Mouse (Mus musculus): ENCODE results near the gene Slfn3. TPM values are rescaled to one million over a fixed set of nuclear protein-coding genes. Genes with fewer than 3 reads are reported as not detected.
A peak's percentile ranks its signal among the peaks of the same experiment; 100 is the strongest.
"Not testable (repeated sequence)": the region's sequence is repeated elsewhere in the genome, so short reads cannot be mapped to it uniquely, and the experiment has no call there.

Gene Slfn3
- total RNA-seq, 2 experiments from 2014 or later: 0.18 to 0.68 TPM

DNA sequence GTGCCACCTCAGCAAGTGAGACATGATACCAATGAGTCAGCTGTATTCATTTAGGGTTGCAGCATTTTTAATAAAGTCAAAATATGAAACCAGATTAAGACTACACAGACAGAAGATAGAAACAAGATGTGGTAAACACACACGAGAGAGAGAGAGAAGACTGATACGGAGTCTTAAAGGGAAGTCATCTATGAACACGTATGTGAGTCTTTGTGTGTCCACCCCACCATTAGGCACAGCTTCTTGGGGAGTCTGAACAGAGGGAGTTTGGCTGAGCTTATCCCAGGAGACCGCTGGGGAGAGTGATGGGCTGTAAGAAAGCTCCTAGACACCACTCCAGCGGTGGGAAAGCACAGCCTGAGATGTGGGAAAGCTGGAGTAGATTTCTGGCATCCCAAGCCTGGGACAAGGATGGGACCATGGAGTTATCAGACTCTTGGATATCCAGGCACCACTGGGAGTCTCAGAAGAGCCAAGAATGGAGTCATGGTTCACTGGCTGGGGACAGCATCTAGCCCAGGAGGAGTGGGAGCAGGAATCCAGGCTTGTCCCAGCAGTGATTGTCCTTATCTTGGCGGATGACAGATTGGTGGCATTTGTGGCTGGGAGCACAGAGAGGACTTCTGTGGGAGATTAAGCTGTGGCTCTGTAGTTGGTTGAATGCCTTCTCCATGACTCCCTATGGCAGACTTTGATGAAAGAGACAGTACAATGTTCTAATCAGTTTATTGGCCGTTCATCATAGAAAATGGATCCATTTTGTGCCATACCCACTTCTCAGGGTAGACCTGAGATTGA, 37.0 kb downstream of the Slfn3 start:
- Histone ChIP-seq H3K27ac (no peak overlapping the region), H3K4me3 (no peak overlapping the region)
- intact Hi-C loops (cut with DNase I): no loop called here
- DNase-seq (ENCODE audit: extremely low spot score in 1 of 2, low spot score in 2 of 2): no peak
- no peak for TF ChIP-seq CTCF (IDR thresholded peaks at IDR 0.05)

DNA sequence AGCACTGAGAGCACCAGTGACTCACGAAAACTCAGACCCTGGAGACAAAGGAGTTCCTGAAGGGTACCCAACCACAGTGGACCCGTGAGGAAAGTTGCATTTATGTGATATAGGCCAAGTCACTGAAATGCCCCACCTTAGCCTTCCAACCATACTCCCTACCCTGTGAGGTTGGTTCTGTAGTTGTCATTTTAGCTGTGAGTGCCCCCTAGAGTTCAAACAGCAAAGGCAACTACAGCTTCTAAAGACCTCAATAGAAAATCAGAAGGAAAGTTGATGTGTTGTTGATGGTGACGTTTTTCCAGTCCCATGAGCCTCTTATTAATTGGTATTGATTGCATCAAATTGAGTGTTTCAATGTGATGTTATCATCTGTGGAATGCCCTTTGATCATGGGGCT, 39.8 kb downstream of the Slfn3 start:
- Histone ChIP-seq H3K27ac (no peak overlapping the region), H3K4me3 (no peak overlapping the region)
- intact Hi-C loops (cut with DNase I): no loop called here
- peak; percentile 42 for TF ChIP-seq CTCF (IDR thresholded peaks at IDR 0.05)
- no peak for DNase-seq (ENCODE audit: extremely low spot score in 1 of 2, low spot score in 2 of 2)

DNA sequence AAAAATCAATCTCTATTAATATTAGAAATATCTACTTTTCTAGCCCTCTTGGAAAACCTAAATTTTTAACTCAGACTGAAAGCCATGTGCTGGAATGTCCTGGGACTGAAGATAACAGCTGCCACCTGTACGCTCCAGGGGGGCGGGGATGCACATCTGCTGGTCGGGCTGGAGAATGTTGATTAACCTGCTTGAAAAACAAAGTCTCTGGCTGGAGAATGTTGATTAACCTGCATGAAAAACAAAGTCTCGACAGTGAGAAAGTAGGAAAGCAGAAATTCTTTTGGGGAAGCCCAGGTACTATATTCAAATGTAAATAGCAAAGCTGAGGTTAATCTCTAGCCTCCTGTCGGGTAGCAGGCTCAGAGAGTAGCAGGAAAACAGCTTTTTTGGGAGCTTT, 42.5 kb downstream of the Slfn3 start:
- H3K27ac ChIP-seq; intact Hi-C loops (cut with DNase I); DNase-seq (ENCODE audit: extremely low spot score in 1 of 2, low spot score in 2 of 2); H3K4me3 ChIP-seq: not testable (repeated sequence)

DNA sequence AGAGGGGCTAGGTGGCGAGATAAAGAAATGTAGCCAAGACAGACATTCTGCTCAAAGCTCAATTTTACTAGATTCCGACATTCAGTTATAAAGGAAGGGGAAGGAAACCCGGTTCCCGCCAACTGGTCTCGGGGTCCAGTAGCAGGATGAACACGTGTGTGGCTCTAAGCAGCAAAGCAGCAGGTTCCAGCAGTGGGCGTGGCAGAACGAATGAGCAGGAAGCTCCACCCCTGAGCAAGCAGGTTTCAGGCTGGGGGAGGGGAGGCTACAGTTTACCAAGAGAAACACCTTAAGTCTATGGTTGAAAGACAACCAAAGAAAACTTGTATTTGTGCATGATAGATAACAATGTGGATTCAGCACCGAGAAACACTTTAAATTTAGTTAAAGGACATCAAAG, 46.3 kb downstream of the Slfn3 start:
- H3K27ac ChIP-seq; H3K4me3 ChIP-seq; DNase-seq (ENCODE audit: extremely low spot score in 1 of 2, low spot score in 2 of 2); intact Hi-C loops (cut with DNase I): not testable (repeated sequence)

DNA sequence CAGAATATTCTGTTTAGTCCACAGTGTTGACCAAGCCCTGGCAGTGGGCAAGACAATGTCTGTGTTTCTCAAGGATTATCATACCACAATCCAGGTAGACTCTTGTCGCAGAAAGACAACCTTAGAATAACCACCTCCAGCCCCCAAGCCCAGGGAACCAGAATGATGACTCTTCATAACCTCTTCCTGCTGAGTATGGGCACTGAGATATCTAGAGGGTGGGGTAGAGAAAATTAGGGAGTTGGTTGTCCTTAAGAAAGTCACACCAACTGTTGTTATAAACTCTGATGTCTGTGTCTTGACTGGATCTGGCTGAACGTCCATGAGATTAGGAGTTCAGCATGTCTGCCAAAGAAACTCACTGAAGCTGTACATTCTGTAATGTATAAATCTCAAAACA, 47.3 kb downstream of the Slfn3 start:
- no peak for DNase-seq (ENCODE audit: extremely low spot score in 1 of 2, low spot score in 2 of 2)
- no peak overlapping the region for H3K27ac ChIP-seq
- H3K4me3 ChIP-seq: no peak overlapping the region
- intact Hi-C loops (cut with DNase I): no loop called here
- no peak for TF ChIP-seq CTCF (IDR thresholded peaks at IDR 0.05)

DNA sequence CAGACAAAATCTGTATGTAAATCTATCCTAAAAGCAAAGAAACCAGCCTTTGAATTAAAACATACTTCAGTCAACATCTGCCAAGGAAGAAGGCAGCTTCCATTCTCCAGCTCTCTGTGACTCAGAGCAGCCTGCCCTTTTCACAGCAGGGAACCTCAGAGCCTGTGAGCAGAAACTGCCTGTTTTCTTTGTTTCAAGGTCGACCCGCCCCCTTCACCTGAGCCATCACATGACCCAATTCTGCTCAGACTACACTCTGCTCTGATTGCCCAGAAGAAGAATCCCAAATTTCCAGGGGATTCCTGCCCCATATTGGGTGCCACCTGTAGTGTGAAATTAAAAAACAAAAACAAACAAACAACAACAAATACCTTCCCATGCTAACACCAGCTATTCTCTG, 48.7 kb downstream of the Slfn3 start:
- no peak for TF ChIP-seq CTCF (IDR thresholded peaks at IDR 0.05)
- Histone ChIP-seq H3K4me3 (no peak overlapping the region), H3K27ac (no peak overlapping the region)
- intact Hi-C loops (cut with DNase I): no loop called here
- DNase-seq (ENCODE audit: extremely low spot score in 1 of 2, low spot score in 2 of 2): no peak

DNA sequence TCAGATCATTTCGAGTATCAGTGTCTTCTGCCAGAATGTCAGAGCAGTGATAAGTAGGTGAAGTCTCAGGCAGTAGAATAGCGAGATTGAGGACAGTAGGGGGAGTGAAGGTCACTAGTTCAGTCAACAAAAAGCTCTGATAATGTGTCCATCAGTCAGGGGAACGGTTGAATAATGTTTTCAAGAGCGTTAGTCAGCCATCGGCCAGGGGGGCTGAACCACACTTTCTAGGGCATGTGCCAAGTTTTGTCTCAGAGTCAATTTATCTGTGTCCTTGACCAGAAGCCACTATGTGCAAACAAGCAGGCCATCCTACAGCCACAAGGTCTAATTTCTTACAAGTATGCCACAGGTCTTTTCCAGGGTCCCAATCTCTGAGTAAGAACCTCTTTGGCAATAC, 66.1 kb downstream of the Slfn3 start:
- H3K27ac ChIP-seq; DNase-seq (ENCODE audit: extremely low spot score in 1 of 2, low spot score in 2 of 2); H3K4me3 ChIP-seq; intact Hi-C loops (cut with DNase I): not testable (repeated sequence)

DNA sequence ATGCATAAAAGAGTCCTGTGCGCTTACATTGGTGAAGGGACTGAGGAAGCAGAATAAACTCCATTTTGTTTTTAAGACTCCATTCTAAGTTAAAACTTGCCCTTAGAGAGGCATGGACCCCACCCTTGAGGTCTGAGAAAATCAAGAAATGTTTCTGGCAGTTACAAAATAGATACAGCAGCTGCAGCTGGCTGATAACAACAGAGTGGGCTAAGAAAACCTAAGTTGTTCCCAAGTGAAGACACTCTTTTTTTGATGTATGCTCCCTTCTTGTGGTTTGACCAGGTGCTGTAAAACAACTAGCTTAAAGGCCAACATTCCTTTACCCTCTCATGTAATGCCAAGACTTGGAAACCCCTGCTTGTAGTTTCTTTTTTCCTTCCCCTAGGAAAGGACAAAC, 71.5 kb downstream of the Slfn3 start:
- no peak overlapping the region for H3K27ac ChIP-seq
- intact Hi-C loops (cut with DNase I): loop anchor here (2.0 kb wide), 1 partner anchor 348 kb away; no protein-coding TSS in a partner anchor

DNA sequence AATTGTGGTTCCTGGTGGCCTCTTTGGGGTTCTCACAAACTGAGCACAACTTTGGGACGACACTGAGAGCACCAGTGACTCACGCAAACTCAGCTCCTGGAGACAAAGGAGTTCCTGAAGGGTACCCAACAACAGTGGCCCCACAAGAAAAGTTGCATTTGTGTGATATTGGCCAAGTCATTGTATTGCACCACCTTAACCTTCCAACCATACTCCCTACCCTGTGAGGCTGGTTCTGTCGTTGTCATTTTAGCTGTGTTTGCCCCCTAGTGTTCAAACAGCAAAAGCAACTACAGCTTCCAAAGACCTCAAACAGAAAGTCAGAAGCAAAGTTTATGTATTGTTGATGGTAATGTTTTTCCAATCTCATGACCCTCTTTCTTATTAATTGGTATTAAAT, 72.0 kb downstream of the Slfn3 start:
- H3K4me3 ChIP-seq: no peak overlapping the region
- TF ChIP-seq CTCF (IDR thresholded peaks at IDR 0.05): peak; percentile 60
- no peak for DNase-seq (ENCODE audit: extremely low spot score in 1 of 2, low spot score in 2 of 2)
- H3K27ac ChIP-seq: no peak overlapping the region
- intact Hi-C loops (cut with DNase I): loop anchor here (2.0 kb wide), 1 partner anchor 348 kb away; no protein-coding TSS in a partner anchor

More for the DNA sequence above, 71.5 kb downstream of the Slfn3 start:
- no peak for DNase-seq (ENCODE audit: extremely low spot score in 1 of 2, low spot score in 2 of 2)
- TF ChIP-seq CTCF (IDR thresholded peaks at IDR 0.05): no peak
- no peak overlapping the region for H3K4me3 ChIP-seq

Other genes starting within 250 kb of the Slfn3 start
- gene Slfn5, start 240.0 kb upstream of the Slfn3 start, total RNA-seq (2021): 1 to 10 TPM; 2.7 to 5.5 TPM
- under 1 TPM; 0.26 to 0.45 TPM for gene Slfn9, start 199.5 kb upstream of the Slfn3 start, total RNA-seq (2021)
- under 1 TPM; 0.26 to 0.61 TPM for gene Slfn8, start 170.5 kb upstream of the Slfn3 start, total RNA-seq (2021)
- gene Slfn2, start 126.2 kb upstream of the Slfn3 start, total RNA-seq (2021): 1 to 10 TPM; 1.1 to 1.6 TPM
- gene Slfn1, start 74.5 kb upstream of the Slfn3 start, total RNA-seq (2021): not detected
- under 1 TPM in 1 of 2 experiments, not detected in 1; 0.11 TPM for gene Slfn4, start 16.1 kb upstream of the Slfn3 start, total RNA-seq (2021)
- not detected for gene Slfn14, start 95.4 kb downstream of the Slfn3 start, total RNA-seq (2021)
- gene Ap2b1, start 107.7 kb downstream of the Slfn3 start, total RNA-seq (2021): 100 to 1,000 TPM; 281 to 296 TPM
- gene Pex12, start 111.3 kb downstream of the Slfn3 start, total RNA-seq (2021): 10 to 100 TPM in 1 of 2 experiments, 1 to 10 TPM in 1; 9.4 to 13.9 TPM
- 100 to 1,000 TPM; 237 to 267 TPM for gene Rasl10b, start 217.8 kb downstream of the Slfn3 start, total RNA-seq (2021)
- gene Gas2l2, start 238.1 kb downstream of the Slfn3 start, total RNA-seq (2021): not detected
- not detected for gene 1700020L24Rik, start 246.3 kb downstream of the Slfn3 start, total RNA-seq (2021)